Mouse (Mus musculus) adrenal gland, adult 18-20 months (tissue): ENCODE measurements around the gene Sept10. TPM values are rescaled to one million over a fixed set of nuclear protein-coding genes. Genes with fewer than 3 reads are reported as not detected.

Source experiments
- DNase-seq, 2 experiments: peaks; one replicate each; pipeline ENCODE4 v3.0.0; 2021 to 2022; ENCODE audit warnings: low spot score in 2 of 2
- long read RNA-seq, 2 experiments: library from polyadenylated mRNA; stranded (forward); transcript quantifications; one replicate each; pipeline ENCODE4 v2.0.0; 2021
- total RNA-seq, 2 experiments: library from RNA; stranded (reverse); gene quantifications; 1 replicate in 1 of 2; 2 replicates in 1 of 2; pipeline ENCODE4 v1.2.3; 2021

Sept10 gene
- total RNA-seq = 10 to 100 TPM; 36.5 to 38.8 TPM
- long read RNA-seq, experiment 1, partial matches to known transcripts = 0 of 5 reads
- long read RNA-seq, experiment 1, other reads (novel, unspliced or antisense) = 1 of 5 reads
- long read RNA-seq, experiment 2, transcript Sept10-201 (10 exons, 2,532 nt) = major isoform, 10 of 24 reads
- long read RNA-seq, experiment 2, partial matches to known transcripts = 11 of 24 reads
- long read RNA-seq, experiment 2, other reads (novel, unspliced or antisense) = 3 of 24 reads

DNA sequence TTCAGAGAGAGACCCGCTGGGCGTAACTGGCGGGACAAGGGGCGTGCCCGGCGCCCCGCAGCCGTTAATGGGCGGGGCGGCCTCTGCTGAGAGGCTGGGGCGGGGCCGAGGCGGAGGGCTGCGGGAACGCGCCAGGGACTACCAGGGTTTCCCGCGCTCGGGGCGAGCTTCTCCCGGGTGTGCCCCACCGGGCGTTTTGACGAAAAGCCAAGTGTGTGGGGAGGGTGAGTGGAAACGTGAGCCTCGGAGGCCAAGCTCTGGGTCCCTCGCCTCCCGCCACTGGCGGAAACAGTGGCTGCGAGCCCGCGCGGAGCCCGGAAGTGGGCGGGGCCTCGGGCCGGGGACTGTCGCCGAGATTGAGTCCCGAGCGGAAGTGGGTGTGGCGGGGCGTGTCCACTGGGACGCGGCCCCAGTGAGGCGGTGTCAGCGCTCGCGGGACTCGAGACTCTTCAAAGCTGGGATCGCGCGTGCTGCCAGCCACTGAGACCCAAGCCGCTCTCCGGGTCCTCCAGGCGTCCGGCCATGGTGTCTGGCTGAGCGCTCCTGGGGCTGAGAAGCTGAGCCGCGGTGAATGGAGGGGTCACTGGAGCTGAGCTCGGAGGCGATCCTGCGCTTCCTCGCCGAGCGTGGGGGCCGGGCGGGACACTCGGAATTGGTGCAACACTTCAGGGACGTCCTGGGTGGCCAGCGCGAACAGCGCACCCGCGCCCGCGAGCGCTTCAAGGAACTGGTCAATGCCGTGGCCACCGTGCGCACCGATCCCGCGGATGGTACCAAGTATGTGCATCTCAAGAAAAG, at the start of gene Sept10, which contains the start of gene Sowahc:
Gene Sept10 (minus strand): TSS at position 375 of the 798 bp plus-strand sequence.
Gene Sowahc (plus strand): TSS at position 481 of the 798 bp plus-strand sequence.
- DNase-seq = peak; percentile 98 to 99

DNA sequence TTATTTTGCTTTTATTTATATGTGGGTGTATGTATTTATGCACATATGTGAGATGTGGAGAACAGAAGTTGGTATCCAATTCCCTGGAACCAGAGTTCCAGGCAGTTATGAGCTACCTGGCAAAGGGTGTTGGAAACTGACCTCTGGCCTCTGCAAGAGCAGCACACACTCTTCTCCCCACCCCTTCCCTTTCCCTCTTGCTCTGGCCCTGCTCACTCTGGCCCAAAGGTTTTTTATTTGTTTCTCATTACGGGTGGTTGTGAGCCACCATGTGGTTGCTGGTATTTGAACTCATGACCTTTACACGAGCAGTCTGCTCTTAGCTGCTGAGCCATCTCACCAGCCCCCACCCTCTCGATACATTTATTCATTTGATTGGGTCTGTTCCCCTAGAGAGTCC, 47.1 kb upstream of the Sept10 start:
- DNase-seq = no peak

DNA sequence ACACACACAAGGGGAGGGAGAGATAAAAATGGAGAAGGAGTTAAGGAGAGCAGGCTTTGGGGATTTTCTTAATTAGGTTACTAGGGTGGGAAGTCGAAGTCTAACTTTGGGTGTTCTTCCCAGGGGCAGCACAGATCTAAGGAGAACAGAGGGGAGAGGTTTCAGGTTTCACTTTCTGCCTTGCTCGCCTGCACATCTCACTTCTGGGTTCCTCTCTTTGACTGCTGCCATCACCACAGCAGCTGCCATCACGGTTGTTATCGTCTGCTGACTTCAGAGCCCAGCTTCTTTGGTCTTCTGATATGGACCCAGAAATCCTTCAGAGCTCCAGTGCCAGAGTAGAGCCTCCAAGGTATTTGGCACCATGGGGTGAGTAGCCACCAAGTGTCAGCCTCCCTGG, 46.5 kb upstream of the Sept10 start:
- no peak for DNase-seq

DNA sequence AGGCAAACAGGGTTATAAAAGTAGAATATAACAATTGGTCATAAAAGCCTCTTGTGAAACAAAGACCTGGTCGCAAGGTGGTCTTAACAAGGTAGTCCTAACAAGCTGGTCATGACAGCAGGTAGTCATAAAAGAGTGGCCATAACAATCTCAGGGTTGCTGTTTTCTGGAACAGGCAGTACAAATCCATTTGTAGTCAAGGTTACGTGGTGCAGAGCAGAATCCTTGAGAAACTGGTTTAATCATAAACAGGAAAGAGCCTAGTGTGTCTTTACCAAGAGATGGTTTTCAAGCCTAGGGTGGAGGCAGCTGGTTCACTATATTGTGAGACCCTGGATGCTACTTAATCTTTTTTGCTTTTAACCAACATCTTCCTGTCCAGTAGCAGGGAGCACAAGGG, 45.6 kb upstream of the Sept10 start:
- DNase-seq = no peak

DNA sequence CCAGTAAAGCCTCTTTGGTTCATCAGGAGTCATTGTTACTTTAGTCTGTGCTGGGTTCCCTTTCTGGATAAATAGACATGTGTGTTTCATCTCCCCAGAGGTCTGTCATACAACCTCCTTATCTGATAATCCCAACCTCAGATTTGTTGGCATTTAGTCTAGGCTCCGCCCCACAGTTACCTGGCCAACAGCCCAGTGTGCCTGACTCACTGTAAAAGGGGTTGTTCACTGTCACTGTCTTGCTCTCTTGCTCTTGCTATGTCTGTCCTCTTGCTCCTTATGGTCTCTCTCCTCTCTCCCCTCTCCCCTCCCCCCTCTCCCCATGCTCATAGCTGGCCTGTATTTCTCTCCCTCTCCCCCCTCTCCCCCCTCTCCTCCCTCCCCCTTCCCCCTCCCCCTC, 44.5 kb upstream of the Sept10 start:
- peak; percentile 62 to 74 for DNase-seq

DNA sequence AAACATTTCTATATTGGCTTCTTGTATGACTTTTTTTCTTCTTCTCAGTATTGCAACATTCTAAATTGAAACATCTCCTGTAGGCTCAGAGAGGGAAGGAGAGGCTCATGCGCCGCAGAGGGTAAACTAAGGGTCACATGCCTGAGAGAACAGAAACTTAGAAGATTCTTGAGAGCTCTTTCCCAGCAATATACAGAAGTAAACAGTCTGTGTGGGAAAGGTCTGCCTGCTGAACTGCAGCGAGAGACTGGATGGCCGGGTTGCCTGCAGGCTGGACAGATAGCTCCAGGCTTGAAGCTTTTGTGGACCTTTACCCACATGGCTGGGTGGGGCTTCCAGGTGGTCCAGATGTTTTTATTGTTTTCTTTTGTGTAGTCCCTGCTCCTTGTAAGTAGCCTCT, 44.0 kb upstream of the Sept10 start:
- no peak for DNase-seq

DNA sequence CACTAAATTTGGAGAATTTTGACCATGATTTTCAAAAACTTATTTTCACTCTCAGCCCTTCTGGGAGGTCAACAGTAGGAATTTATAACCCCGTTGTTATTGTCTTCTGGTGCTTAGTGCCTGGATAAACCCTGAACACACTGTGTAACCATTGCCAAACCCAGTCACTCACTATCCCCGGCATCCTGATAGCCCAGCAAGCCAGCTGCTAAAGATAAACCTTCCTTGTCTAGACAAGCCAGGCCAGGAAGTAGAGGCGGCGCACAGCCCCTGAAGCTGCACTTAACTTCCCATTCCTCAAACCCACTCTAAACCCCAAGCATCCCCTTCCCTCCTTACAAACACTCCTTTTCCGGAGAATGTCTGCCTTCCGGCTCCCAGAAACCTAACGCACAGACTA, 43.4 kb upstream of the Sept10 start:
- no peak for DNase-seq

DNA sequence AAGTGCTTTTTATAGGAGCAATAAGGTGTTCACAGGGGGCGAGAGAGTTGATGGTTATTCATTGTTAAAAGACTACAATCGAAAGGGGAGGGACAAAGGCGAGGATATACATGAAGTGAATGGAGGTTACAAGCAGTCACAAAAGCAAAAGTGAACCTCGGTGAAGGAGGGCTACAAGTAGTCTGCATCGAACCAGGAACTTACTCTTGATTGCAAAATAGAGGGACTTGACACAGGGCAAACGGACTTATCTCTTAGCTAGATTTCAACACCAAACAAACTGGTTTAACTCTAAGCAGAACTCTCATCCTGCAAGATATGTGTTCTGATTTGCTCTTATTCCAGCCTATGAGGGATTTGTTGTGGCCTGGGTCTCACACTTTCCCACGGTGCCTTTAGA, 41.3 kb upstream of the Sept10 start:
- DNase-seq = no peak

DNA sequence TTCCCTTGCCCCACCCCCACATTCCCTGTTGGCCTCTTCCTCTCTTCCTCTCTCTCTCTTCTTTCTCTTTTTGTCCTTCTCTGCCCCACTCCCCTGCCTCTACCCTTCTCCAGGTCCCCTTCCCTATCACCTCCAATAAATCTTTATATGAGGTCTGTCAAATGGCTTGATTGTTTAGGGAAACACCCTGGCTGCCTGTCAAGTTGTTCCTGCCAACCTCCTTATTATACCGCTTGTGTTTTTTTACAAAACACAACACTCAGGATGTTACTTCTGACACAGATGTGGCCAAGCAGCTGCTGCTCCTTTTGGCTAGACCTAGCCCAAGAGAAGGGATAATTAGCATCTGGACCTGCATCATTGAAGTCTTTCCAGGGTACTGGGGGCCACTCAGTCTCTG, 40.4 kb upstream of the Sept10 start:
- no peak for DNase-seq

DNA sequence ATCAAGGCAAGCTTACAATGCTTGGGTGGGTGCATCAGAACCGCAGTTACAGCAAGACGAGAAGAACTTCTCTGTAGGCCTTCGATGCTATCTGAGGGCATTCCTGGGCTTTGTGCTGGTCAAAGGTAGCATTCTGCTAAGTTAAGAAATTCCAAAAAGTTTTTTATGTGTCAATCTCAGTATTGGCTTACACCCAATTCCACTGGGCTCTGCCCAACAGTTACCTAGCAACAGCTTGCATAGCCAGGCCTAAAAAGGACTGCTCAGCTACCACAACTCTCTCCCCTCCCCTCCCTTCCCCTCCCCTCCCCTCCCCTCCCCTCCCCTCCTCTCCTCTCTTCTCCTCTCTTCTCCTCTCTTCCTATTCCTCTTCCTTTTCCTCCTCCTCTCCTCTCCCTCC, 40.0 kb upstream of the Sept10 start:
- no peak for DNase-seq

DNA sequence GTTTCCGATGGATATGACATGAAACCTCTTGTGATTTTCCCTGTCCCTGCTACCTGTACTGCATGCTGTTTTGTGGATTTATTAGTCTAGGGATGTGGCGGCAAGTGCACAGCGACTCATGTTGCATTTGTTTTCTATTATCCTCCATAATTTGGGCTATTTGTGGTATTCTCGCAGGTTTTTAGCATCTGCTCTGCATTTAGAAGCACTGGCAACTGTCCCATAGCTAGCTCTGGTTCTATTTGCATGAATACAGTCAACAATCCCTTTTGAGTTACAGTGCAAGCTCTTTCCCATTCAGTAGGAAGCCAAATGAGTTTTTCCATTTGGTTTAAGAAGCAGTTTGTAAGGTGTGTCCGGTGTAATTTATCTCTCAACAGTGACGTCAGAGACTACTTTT, 37.9 kb upstream of the Sept10 start:
- DNase-seq = no peak

DNA sequence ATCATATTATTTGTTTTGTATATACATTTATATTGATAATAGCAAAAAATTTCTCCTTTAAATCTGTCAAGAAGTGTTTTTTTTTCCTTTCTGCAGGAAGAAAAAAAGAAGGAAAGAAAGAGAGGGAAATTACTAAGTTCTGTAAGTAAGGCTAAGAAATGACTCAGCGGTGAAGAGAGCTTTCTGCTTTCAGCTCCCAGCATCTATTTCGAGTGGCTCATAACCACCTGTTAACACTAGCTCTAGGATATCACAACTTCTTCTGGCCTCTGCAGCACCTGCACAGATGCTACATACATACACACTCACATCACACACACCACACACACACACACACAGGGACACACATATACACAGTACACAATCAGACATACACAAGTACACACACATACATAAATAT, 34.9 kb upstream of the Sept10 start:
- DNase-seq = no peak

DNA sequence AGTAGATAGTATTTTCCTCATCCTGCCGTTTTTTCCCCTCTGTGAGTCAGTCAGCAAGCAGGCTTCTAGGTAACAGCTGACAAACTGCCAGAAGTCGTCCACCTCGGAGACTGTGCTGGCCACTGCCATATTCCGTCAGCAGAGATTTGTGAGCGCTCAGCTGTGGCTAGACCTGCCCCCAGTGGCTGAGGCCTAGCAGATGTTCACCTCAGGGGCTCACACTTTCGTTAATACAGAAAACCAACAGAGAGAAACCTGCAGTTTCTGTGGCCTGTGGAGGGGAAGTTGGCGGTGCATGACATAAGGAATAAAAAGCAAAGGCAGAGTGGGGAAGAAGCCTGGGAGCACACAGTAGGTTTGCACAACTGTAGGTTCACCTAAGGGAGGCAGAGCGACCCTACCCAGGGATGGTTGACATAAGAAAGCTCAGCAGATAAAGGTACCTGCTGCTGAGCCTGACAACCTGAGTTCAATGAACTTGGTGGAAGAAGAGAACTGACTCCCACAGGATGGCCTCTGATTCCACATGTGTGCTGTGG, 32.0 kb upstream of the Sept10 start:
- DNase-seq = no peak

DNA sequence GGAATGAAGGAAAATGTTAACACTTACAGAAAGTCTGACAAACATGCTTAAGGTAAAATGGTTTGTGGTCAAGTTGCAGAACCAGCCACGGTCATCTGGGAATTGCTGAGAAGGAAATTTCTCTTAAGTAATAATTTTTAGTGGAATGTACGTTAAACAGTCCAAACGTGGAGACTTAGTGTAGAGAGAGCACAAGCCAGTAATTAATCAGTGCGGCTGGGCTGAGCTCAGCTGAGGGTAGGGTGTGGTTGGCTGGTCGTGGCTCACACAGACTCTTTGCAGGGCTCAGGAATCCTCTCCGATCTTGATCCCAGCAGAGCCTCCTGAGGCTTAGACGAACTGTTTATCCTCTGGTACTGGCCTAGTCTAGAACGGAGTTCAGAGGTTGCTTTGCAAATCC, 30.7 kb upstream of the Sept10 start:
- DNase-seq = no peak

DNA sequence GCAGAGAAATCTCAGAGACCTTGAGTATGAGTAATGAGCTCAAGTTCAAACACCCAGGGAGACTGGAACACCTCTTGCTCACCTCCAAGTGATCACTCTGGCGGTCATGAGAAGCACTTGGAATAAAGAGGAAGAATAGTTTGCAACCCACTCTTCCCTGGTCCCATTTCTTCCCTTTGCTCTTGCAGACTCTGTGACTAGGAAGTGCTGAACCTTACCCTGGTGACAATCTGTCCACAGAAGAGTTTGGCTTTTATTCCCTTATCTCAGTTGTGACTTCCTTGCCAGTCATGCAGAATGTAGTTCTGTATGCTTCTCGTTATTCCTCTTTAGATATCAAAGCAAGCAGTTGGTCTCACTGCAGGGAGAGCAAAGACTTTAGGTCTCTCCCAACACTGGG, 30.3 kb upstream of the Sept10 start:
- DNase-seq = no peak

DNA sequence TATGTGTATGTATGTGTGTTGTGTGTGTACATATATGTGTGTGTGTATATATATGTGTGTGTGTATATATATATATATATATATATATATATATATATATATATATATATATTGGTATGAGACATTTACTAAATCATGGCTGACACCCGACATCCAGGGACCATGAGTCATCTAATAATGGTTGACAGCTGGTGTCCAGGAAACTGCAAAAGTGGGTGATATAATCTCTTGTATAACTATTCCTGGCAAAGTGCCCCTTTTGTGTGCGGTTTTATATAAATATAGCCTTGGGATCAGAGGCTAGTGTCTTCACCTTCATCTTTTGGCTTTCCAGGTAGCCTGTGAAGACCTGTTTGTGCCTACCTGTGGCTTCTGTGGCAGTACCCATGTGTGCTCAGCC, 29.0 kb upstream of the Sept10 start:
- no peak for DNase-seq

DNA sequence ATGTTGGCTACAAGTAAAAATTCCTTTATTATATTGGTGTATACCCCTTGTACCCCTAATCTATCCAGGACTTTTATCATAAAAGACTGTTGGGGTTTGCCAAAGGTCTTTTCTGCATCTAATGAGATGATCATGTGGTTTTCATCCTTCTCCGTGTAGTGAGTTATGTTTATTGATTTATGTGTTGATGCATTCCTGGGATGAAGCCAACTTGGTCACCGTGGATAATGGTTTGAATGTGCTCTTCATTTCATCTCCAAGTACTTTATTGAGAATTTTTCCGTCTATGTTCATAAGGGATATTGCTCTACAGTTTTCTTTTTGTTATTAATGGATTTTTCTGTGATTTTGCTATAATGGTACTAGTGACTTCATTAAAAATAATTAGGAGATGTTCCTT, 27.9 kb upstream of the Sept10 start:
- DNase-seq = no peak

DNA sequence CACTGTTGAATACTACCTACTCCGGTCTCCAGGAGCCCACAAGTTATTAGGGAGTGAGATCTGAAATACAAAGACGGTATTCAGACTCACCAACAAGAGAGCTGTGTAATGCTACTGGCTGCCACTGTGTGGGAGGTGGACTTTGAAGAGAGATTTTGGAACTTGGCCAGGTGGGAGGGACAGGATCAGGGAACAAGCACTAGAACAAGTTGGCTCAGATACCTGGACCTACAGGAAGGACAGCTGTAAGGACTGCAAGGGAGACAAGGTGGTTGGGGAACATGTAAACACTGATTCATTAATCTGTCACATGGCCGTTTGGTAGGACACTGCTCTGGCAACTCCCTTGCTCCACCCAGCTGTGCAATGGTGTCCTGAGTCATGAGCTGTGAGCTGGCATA, 19.5 kb upstream of the Sept10 start:
- peak in 1 of 2 experiments; percentile 40 for DNase-seq

DNA sequence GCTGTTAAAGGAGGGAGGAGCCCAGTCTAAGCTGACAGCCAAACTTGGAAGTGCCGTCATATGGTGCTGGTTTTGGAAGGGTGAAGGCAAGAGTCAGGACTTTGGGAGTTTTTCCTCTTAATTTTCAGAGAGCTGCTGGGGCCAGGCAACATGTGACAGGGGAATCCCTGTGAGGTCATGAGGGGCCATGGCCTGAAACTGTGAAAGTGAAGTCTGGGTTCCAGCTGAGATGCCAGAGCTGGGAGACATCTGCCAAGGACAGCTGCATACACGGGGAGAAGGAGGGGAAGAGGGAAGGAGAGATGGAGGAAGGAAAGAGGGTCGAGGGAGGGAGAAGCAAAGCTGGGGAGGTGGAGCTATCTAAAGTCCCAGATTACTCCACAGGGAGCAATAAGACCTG, 16.1 kb upstream of the Sept10 start:
- no peak for DNase-seq

DNA sequence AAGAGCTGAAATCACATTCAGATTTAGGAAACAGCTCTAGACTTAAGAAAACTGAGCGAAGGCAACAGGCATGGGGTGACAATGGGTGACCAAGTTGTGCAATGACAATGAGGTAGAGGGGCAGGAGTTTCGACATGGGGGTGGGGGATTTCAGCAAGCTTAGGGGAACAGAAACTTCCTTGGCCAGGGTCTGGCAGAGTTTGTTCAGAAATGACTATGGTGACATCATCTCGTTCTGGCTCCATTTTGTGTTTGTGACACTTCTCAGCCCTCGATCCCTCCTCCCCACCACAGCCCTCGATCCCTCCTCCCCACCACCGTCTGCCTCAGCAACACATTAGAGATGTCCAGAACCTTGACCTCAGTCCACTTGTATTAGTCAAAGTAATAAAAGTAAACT, 14.8 kb upstream of the Sept10 start:
- DNase-seq = peak in 1 of 2 experiments; percentile 32

DNA sequence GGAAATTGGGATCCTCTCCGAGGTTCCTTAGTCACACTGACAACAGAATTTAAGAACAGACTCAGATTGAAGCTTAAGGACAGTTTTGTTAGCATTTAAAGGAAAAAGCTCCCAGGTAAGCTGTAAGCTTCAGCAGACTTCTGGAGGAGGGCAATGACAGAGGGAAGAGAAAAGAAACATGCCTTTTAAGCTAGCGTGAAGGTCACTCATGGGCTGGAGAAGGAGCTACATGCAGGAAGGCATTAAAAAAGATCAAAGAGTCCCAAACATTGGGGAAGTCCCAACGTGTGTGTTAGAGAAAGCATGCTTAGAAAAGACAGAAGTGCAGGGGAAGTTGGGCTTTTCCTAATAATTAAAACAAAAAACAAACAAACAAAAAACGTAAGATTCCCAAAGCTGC, 14.2 kb upstream of the Sept10 start:
- no peak for DNase-seq

DNA sequence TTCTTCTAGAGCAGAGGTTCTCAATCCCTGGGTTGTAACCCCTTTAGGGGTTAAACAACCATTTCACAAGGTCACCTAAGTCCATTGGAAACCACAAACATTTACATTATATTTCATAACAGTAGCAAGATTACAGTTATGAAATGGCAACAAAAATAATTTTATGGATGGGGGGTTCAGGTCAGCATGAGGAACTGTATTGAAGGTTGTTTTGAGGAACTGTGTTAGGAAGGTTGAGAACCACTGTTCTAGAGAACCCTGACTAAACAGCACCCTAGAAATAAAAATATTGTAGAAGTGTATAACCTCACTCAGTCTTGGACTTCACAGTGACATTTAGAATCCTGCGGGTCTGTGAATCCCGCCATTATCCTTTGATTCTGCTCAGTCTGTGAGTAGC, 13.6 kb upstream of the Sept10 start:
- DNase-seq = no peak
